Mouse (Mus musculus): ENCODE data around the gene Slc16a10. TPM values are rescaled to one million over a fixed set of nuclear protein-coding genes. Genes with fewer than 3 reads are reported as not detected.

Slc16a10 gene
- total RNA-seq, 2 experiments from 2014 or later = 30.0 to 33.6 TPM

DNA sequence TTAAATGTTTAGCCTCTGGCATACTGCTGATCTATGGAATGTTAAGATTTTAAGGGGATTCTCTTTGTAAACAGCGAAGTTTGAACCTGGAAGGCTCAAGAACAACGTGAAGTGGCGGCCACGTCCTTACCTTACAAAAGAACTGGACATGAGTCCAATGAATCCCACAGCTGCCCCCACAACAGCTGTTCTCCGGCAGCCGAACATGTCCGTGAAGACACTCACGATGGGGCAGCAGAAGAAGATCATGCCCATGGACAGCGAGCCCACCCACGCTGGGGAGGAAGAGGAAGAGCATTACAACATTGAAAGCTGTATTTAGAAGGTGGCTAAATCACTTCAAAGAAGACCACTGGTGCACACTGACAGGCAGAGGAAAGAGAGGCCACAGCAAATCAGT lies 61.5 kb downstream of the Slc16a10 start:
- intact Hi-C loops (cut with DNase I; ENCODE audit: low total_unique reads) = no loop called here
- DNase-seq = no peak

DNA sequence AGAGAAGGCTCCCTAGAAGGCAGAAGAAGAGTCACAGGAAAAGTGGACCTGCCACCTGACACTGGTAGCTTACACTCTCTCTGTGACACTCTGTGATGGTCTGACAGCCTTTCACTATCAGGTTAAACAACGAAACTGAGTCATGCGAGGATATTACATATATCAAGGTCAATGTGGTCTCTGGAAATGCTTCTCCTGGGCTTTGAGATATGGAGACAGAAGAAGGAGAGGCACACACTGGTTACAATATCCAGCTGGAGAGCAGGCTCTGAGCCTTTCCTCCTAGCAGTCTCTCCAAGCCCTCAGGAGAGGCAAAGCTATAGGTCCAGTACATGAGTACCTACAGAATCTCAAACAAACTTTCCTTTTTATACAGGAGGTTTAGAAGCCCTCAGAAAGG lies 62.8 kb downstream of the Slc16a10 start:
- DNase-seq = no peak
- intact Hi-C loops (cut with DNase I; ENCODE audit: low total_unique reads) = no loop called here

- intact Hi-C loops (cut with DNase I; ENCODE audit: low total_unique reads) = no loop called here
- DNase-seq = no peak
Measured at GRCm38 (mm10) chr10:40077960-40078353, 64.1 kb downstream of the Slc16a10 start.

GRCm38 (mm10) chr10:40077346-40077959 lies 64.6 kb downstream of the Slc16a10 start:
- intact Hi-C loops (cut with DNase I; ENCODE audit: low total_unique reads) = no loop called here
- no peak for DNase-seq

GRCm38 (mm10) chr10:40073608-40074007 lies 68.5 kb downstream of the Slc16a10 start:
- intact Hi-C loops (cut with DNase I; ENCODE audit: low total_unique reads) = no loop called here
- no peak for DNase-seq

DNA sequence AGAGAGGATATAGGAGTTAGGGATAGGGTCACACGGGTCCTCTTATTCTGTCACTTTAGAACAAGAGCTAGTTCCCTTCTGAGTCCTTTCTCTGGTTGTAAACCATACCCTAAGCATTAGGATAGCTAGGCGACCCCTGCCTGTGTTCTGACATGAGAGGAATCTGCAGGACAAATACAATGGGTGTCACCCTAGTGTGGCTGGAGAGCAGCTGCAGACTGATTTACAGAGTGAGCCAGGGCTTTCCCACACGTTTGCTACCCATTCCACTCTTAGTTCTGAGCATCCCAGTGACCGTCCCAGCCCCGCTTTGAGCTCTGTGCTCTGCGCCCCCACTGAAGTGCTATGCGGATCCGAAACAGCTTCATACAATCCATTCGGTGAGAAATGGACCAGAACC lies 71.4 kb downstream of the Slc16a10 start:
- DNase-seq = no peak
- intact Hi-C loops (cut with DNase I; ENCODE audit: low total_unique reads) = no loop called here

- intact Hi-C loops (cut with DNase I; ENCODE audit: low total_unique reads) = loop anchor here (10.0 kb wide), 1 partner anchor 66 kb away; no protein-coding TSS in a partner anchor
- DNase-seq = peak; percentile 33
Measured at GRCm38 (mm10) chr10:40069270-40069669, 72.8 kb downstream of the Slc16a10 start.

DNA sequence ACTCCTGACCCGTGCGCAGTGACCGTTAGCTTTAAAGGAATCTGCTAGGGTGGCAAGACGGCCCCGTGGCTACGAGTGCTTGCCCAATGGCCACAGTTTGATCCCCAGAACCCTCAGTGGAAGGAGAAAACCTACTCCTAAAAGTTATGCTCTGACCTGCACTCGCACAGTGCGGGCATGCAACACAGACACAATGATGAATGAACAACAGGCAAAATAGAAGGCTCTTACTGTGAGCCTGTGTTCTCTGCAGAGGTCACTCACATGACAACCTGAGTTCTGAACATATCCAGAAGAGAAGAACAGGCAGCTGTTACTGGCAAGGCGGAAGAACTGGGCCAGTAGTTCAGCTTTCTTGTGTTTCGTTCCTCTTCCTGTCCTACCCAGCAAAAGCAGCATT lies 73.5 kb downstream of the Slc16a10 start:
- DNase-seq = no peak
- intact Hi-C loops (cut with DNase I; ENCODE audit: low total_unique reads) = loop anchor here (10.0 kb wide), 1 partner anchor 66 kb away; no protein-coding TSS in a partner anchor

DNA sequence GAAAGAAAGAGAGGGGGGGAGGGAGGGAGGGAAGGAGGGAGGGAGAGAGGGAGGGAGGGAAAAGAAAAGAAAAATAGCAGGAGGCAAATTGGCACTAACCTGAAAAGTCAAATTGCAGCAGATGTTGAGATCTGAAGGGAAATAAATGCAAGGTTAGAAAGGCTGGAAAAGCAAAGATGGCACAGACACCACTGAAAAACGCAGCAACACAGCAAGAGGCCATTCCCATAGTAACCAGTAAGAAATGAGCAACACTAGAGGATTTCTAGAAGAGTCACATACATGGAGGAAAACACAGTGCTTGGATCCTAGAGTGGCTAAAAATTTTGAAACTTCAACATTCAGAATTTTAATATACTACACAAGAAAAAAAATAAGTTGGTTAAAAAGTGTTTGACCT lies 74.5 kb downstream of the Slc16a10 start:
- intact Hi-C loops (cut with DNase I; ENCODE audit: low total_unique reads) = loop anchor here (10.0 kb wide), 1 partner anchor 67 kb away; no protein-coding TSS in a partner anchor
- no peak for DNase-seq

DNA sequence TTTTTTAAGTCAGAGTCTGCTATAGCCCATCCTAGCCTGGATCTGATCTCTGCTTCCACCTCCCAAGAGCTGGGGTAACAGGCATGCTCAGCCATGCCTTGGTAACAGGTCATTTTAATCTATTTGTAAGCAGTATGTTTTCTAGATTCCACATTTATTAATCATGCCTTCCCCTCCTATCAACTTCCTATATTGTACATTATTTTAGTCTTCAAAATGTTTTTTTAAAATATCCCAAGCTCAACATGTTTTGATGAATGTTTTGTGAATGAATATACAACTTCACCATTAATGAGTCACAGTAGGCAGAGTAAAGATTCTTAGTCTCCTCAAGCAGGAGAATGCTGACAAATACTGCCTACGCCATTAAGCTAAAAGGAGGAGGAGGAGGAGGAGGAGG lies 75.0 kb downstream of the Slc16a10 start:
- intact Hi-C loops (cut with DNase I; ENCODE audit: low total_unique reads) = loop anchor here (10.0 kb wide), 1 partner anchor 68 kb away; no protein-coding TSS in a partner anchor
- DNase-seq = no peak

DNA sequence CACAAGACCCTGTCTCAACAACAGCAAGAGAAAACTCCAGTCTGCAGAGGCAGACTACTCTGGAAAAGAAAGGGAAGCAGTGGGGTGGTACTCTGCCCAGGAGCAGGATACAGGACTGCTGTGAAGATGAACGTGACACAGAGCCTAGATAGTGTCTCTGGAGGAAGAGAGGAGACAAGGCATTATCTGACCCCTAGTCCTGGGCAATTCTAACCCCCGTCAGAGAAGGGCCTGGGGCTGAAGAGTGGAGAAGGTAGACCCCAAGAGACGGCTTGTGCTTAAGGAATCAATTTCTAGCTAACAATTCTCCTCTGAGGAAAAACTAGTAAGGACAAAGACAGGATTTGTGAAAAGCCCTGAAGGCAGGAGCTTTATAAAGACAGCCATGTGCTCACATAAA lies 76.7 kb downstream of the Slc16a10 start:
- intact Hi-C loops (cut with DNase I; ENCODE audit: low total_unique reads) = loop anchor here (10.0 kb wide), 1 partner anchor 69 kb away; no protein-coding TSS in a partner anchor
- no peak for DNase-seq

GRCm38 (mm10) chr10:40063291-40063890 lies 78.7 kb downstream of the Slc16a10 start:
- no peak for DNase-seq
- intact Hi-C loops (cut with DNase I; ENCODE audit: low total_unique reads) = loop anchor here (10.0 kb wide), 1 partner anchor 71 kb away; no protein-coding TSS in a partner anchor

- intact Hi-C loops (cut with DNase I; ENCODE audit: low total_unique reads) = loop anchor here (10.0 kb wide), 1 partner anchor 72 kb away; no protein-coding TSS in a partner anchor
- no peak for DNase-seq
Measured at GRCm38 (mm10) chr10:40062812-40063211, 79.2 kb downstream of the Slc16a10 start.

DNA sequence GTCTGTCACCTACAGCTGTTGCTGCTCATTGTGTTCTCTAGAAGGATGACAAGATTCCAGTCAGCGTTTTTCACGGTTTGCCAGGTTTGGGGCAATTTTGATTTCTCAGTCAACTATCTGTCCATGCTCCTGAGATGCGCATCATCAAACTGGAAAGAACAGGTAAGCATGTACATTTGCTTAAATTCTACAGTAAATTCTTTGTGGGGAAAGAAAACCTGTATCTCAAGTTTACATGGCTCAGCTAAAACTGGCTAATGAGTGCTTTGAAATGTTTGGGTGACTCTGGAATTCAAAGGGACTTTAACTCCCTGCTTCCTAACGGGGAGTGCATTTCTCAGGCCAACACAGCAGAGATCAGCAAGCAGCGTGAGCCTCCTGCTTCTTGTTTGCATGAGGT lies 80.1 kb downstream of the Slc16a10 start:
- DNase-seq = no peak
- intact Hi-C loops (cut with DNase I; ENCODE audit: low total_unique reads) = loop anchor here (10.0 kb wide), 1 partner anchor 73 kb away; no protein-coding TSS in a partner anchor

DNA sequence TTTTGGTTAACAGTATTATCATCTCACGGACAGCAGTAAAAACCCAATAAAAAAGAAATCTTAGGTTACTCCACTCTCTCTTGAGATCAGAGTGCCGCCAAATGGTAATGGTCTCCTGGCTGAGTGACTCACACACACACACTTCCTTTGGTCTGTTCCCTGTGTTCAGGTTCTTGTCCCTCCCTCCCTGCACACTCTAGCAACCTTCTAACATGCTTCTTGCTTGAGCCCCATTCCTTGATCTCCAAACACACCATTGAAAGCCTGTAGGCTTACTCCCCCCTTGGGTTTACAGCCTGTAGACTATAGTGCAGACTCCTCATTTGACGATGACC lies 83.3 kb downstream of the Slc16a10 start:
- no peak for DNase-seq
- intact Hi-C loops (cut with DNase I; ENCODE audit: low total_unique reads) = no loop called here

DNA sequence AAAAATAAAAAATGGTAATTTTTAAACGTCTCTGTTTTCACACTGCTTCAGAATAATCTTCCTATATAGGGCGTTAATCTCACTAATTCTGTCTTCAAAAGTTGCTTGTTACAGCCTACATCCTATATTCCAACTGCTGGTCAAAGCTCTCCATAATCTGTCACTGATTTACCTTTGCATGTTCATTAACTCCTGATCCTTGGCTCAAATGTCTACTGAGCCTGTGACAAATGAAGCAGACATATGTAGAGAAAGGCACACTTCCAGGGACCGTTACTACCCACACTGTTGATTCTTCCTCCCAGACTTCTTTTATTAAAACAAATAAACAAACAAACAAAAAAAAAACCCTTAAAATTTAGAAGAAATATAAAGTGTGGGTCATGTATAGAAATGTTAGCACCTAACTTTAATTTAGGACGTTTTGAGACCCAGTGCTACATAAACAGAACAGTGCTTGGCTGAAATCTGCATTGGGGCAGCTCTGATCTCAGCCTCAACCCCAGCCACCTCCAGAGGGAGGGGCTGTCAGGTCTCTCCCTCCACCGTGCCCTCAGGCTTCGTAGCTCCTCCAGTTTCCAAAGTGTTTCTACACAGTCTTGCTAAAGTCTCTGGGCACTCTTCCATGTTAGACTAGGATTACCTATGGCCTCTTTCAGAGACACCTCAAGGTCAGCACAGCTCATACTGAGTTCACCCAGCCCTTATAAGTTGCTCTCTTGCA lies 83.8 kb downstream of the Slc16a10 start:
- intact Hi-C loops (cut with DNase I; ENCODE audit: low total_unique reads) = no loop called here
- DNase-seq = no peak

- intact Hi-C loops (cut with DNase I; ENCODE audit: low total_unique reads) = no loop called here
- DNase-seq = no peak
Measured at GRCm38 (mm10) chr10:40057615-40058014, 84.4 kb downstream of the Slc16a10 start.

GRCm38 (mm10) chr10:40054455-40054854 lies 87.6 kb downstream of the Slc16a10 start:
- no peak for DNase-seq
- intact Hi-C loops (cut with DNase I; ENCODE audit: low total_unique reads) = no loop called here

- no peak for DNase-seq
- intact Hi-C loops (cut with DNase I; ENCODE audit: low total_unique reads) = loop anchor here (2.0 kb wide), 1 partner anchor 159 kb away; no protein-coding TSS in a partner anchor
Measured at GRCm38 (mm10) chr10:40053896-40054295, 88.2 kb downstream of the Slc16a10 start.

GRCm38 (mm10) chr10:40053257-40053895 lies 88.7 kb downstream of the Slc16a10 start:
- intact Hi-C loops (cut with DNase I; ENCODE audit: low total_unique reads) = loop anchor here (2.0 kb wide), 1 partner anchor 159 kb away; no protein-coding TSS in a partner anchor
- no peak for DNase-seq
